Mouse (Mus musculus) retina, postnatal 1 day (tissue): ENCODE data around the gene Olfr519.

ENCODE experiments used
- DNase-seq: peaks from one replicate; pipeline ENCODE4 v3.0.0-alpha.2; 2012

The Olfr519 gene

GRCm38 (mm10) chr7:108894320-108894719, at the start of gene Olfr519:
Gene Olfr519, minus strand, starts transcription at chr7:108894420.
- no peak for DNase-seq

GRCm38 (mm10) chr7:108944002-108944401, 49.8 kb upstream of the Olfr519 start:
- peak; percentile 81 for DNase-seq

- DNase-seq: no peak
These were observed 47.2 kb upstream of the Olfr519 start for GRCm38 (mm10) chr7:108941466-108941865.

- no peak for DNase-seq
These were observed 42.4 kb upstream of the Olfr519 start for GRCm38 (mm10) chr7:108936591-108936990.

- no peak for DNase-seq
These were observed 41.2 kb upstream of the Olfr519 start for GRCm38 (mm10) chr7:108935411-108935810.

GRCm38 (mm10) chr7:108934836-108935235, 40.6 kb upstream of the Olfr519 start:
- no peak for DNase-seq

- peak; percentile 99 for DNase-seq
These were observed 39.8 kb upstream of the Olfr519 start, which contains the start of gene Eif3f for GRCm38 (mm10) chr7:108933794-108934731. Gene Eif3f, plus strand, starts transcription at chr7:108934417.

- DNase-seq: no peak
These were observed 35.6 kb upstream of the Olfr519 start, which contains the start of gene Nlrp10 for GRCm38 (mm10) chr7:108929726-108930393. Gene Nlrp10, minus strand, starts transcription at chr7:108930178.

GRCm38 (mm10) chr7:108928280-108929188, 34.3 kb upstream of the Olfr519 start:
- no peak for DNase-seq

- no peak for DNase-seq
These were observed 32.8 kb upstream of the Olfr519 start for GRCm38 (mm10) chr7:108927043-108927442.

- no peak for DNase-seq
These were observed 9.7 kb upstream of the Olfr519 start for GRCm38 (mm10) chr7:108903969-108904368.

- no peak for DNase-seq
These were observed 9.3 kb downstream of the Olfr519 start, which contains the start of gene Olfr518 for GRCm38 (mm10) chr7:108884906-108885305. Gene Olfr518, minus strand, starts transcription at chr7:108885006.

- no peak for DNase-seq
These were observed 21.9 kb downstream of the Olfr519 start, which contains the start of gene Olfr517 for GRCm38 (mm10) chr7:108872279-108872678. Gene Olfr517, minus strand, starts transcription at chr7:108872379.

- DNase-seq: no peak
These were observed 43.8 kb downstream of the Olfr519 start, which contains the start of gene Olfr516 for GRCm38 (mm10) chr7:108850429-108850828. Gene Olfr516, minus strand, starts transcription at chr7:108850529.
